Mouse (Mus musculus) lung, adult 2 months (tissue): ENCODE results near the gene Zfp692.
"Not testable (repeated sequence)": the region's sequence is repeated elsewhere in the genome, so short reads cannot be mapped to it uniquely, and the experiment has no call there.

Experiments used
- CTCF ChIP-seq: fragments of 200-500 bp; IDR thresholded peaks from 2 replicates; pipeline ENCODE4 v1.5.1; 2011; ENCODE audit warnings: mild to moderate bottlenecking, low read length, control low read depth; ENCODE audit not compliant: insufficient read depth
- POLR2A ChIP-seq: fragments of 200-500 bp; IDR thresholded peaks from 2 replicates; pipeline ENCODE4 v1.6.1; 2011; ENCODE audit warnings: low read depth, mild to moderate bottlenecking, control low read depth, low read length, borderline replicate concordance; ENCODE audit errors: extremely low read depth

- not testable (repeated sequence) for TF ChIP-seq POLR2A, CTCF
Observed at GRCm38 (mm10) chr11:58305299-58305698, 1.6 kb upstream of the Zfp692 start.
